In genomic region chr8:86734171-86734570, GRCm38 (mm10) we compare ENCODE assay signal across 21 mouse cellular contexts. TPM values are rescaled to one million over a fixed set of nuclear protein-coding genes. Genes with fewer than 3 reads are reported as not detected.
"Had no signal": no experiment of that assay in that cellular context is flagged by ENCODE, and none has a peak within 500 bp of the region (broad histone marks: within the 10 kb centered on the region; RNA-seq: fewer than 3 reads in every experiment).

No protein-coding gene starts in this region.

- H3K4me2 ChIP-seq: limb, embryonic 12.5 days; limb, embryonic 15.5 days; liver, embryonic 11.5 days; lung, embryonic 14.5 days; midbrain, embryonic 12.5 days; midbrain, embryonic 15.5 days; neural tube, embryonic 12.5 days; neural tube, embryonic 15.5 days; stomach, embryonic 15.5 days had no signal

- H3K4me3 ChIP-seq: limb, embryonic 12.5 days; limb, embryonic 15.5 days; midbrain, embryonic 12.5 days; midbrain, embryonic 15.5 days; neural tube, embryonic 12.5 days; neural tube, embryonic 15.5 days; stomach, embryonic 15.5 days had no signal

- H3K9me3 ChIP-seq: limb, embryonic 12.5 days; limb, embryonic 15.5 days; midbrain, embryonic 12.5 days; midbrain, embryonic 15.5 days; neural tube, embryonic 12.5 days; neural tube, embryonic 15.5 days; stomach, embryonic 15.5 days had no signal

- H3K27me3 ChIP-seq: limb, embryonic 12.5 days; limb, embryonic 15.5 days; midbrain, embryonic 12.5 days; midbrain, embryonic 15.5 days; neural tube, embryonic 12.5 days; neural tube, embryonic 15.5 days; stomach, embryonic 15.5 days had no signal

- H3K36me3 ChIP-seq: limb, embryonic 12.5 days; limb, embryonic 15.5 days; midbrain, embryonic 12.5 days; midbrain, embryonic 15.5 days; neural tube, embryonic 12.5 days; neural tube, embryonic 15.5 days; stomach, embryonic 15.5 days had no signal

- H3K27ac ChIP-seq: limb, embryonic 12.5 days; limb, embryonic 15.5 days; liver, embryonic 14.5 days; macrophage; midbrain, embryonic 12.5 days; midbrain, embryonic 15.5 days; neural tube, embryonic 12.5 days; neural tube, embryonic 15.5 days; stomach, embryonic 15.5 days had no signal

- DNase-seq: kidney, postnatal 10 days; left cerebral cortex, postnatal 4 days; liver, postnatal 0 days; lung, embryonic 14.5 days; right cerebral cortex, adult 18-20 months; right cerebral cortex, postnatal 14 days; right cerebral cortex, postnatal 4 days; spleen, adult 18-20 months; thymus, postnatal 25 days had no signal

- ATAC-seq: liver, postnatal 0 days; lung, postnatal 0 days; midbrain, embryonic 15.5 days had no signal

- H3K9ac ChIP-seq: limb, embryonic 12.5 days; limb, embryonic 15.5 days; liver, embryonic 14.5 days; liver, postnatal 0 days; lung, embryonic 14.5 days; midbrain, embryonic 12.5 days; midbrain, embryonic 15.5 days; neural tube, embryonic 12.5 days; neural tube, embryonic 15.5 days; stomach, embryonic 15.5 days had no signal

RNA-seq across cellular contexts. Expression of gene Gm10638, which starts 11.3 kb away (rescaled TPM):
- total RNA-seq: megakaryocyte, adult 5-6 weeks had no signal
- polyA plus RNA-seq: macrophage had no signal
